Mouse (Mus musculus) brown adipose tissue, adult 24 weeks (tissue): ENCODE data around the gene Nacc1. TPM values are rescaled to one million over a fixed set of nuclear protein-coding genes. Genes with fewer than 3 reads are reported as not detected.
A peak's percentile ranks its signal among the peaks of the same experiment; 100 is the strongest.

Source experiments
- H3K27ac ChIP-seq: fragments of 200-500 bp; replicated peaks from 2 replicates; pipeline ENCODE4 v1.5.1; 2012; ENCODE audit warnings: low read depth, mild to moderate bottlenecking, low read length
- H3K4me1 ChIP-seq: fragments of 200-500 bp; 2 replicates; pipeline ENCODE4 v1.6.1; 2012; ENCODE audit warnings: low read length, mixed read lengths; ENCODE audit not compliant: control insufficient read depth, insufficient read depth, insufficient read length
- H3K4me3 ChIP-seq: fragments of 200-500 bp; 2 replicates; pipeline ENCODE4 v1.5.1; 2012; ENCODE audit warnings: low read depth, mild to moderate bottlenecking, low read length, moderate library complexity; ENCODE audit not compliant: insufficient read depth
- polyA plus RNA-seq: library from polyadenylated mRNA; stranded (reverse); fragments of >200 nt; gene quantifications from 2 replicates; pipeline ENCODE4 v1.2.4, GENCODE M21; 2012; ENCODE audit not compliant: missing spikeins, insufficient read depth, insufficient read length

The Nacc1 gene
- 19.0 and 22.9 TPM in 2 replicates for polyA plus RNA-seq

DNA sequence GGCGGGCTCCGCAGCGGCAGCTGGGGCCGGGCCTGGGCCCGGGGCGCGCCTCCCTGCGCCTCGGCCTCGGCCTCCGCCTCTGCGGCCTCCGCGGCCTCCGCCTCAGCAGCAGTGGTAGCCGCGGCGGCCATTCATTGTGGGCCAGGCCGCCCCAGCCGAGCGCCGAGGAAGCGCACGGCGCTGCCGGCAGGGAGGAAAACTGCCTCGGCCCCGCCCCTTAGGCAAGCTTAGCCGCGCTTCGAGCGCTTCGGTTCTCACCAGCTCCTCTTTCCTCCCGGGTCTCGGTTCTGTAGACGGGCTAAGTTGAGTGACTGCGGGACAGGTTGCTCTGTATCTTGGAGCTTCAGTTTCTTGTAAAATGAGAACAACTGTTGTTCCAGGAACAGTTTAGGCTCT is at the start of gene Nacc1:
Nacc1 (minus strand) TSS at position 158 of the 396 bp plus-strand sequence.
- peak within 1 kb of the TSS; percentile 99 for H3K4me3 ChIP-seq
- H3K27ac ChIP-seq: peak within 1 kb of the TSS; percentile 79
- peaks cover 15% of the 10 kb centered on the region for H3K4me1 ChIP-seq

DNA sequence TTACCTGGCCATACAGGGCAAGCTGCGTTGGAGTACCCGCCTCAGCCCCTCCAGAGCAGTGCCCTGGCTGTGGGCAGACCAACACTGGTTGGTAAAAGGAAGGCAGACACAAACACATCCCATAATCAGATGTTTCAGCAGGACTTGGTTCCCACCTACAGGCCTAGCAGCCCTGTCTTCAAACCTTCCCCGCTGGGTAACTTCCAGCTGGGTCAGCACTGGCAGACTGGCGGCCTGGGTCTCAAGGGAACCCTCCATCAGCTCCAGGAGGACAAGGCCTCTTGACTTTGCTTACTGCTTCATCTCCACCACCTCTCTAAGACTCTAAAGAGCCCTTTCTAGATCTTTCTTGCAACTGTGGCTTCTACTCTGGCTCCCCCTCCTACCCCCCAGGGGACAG is 48.9 kb upstream of the Nacc1 start:
- Histone ChIP-seq H3K4me3 (no peak overlapping the region), H3K27ac (peak overlapping the region; percentile 8; the same call in 1 of the 2 replicates), H3K4me1 (peaks cover 47% of the 10 kb centered on the region)

DNA sequence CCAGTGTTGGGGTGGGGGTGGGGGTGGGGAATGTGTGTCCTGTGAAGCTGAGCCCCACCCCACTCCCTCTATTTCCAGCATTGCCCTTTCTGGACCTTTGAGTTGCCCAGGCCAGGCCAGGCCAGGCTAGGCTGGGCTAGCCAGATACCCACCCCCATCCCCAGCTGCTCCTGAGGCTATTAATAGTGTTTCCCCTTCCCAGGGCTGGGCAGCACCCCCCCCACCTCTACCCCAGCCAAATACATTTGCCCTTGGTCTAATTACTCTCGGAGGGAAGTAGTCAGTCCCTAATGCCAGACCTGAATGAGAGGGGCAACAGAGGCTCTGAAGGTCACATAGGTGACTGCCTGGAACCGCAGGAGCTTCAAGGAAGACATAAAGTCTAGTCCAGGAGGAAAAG is 47.9 kb upstream of the Nacc1 start:
- Histone ChIP-seq H3K4me1 (peaks cover 50% of the 10 kb centered on the region), H3K4me3 (no peak overlapping the region), H3K27ac (peak overlapping the region; percentile 4; the same call in 1 of the 2 replicates)

DNA sequence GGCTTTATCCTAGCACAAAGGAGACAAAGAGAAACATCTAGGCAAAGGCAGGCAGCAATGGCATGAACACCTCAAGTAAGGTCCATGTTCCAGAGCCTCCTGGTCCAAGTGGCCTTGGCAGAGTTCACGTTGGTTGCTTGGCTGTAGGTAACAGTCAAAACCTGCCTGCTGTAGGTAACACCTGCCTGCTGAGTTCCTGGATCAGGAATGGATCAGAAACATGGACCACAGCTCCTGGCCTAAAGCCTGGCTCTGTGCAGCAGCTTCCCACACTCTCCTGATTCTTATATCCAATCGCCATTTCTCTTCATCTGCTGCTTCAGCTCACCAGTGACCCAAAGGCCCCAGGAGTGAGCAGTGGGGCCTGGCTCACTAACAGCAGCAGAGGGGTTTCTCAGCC is 47.0 kb upstream of the Nacc1 start:
- H3K4me3 ChIP-seq: no peak overlapping the region
- peaks cover 57% of the 10 kb centered on the region for H3K4me1 ChIP-seq
- H3K27ac ChIP-seq: no peak overlapping the region

DNA sequence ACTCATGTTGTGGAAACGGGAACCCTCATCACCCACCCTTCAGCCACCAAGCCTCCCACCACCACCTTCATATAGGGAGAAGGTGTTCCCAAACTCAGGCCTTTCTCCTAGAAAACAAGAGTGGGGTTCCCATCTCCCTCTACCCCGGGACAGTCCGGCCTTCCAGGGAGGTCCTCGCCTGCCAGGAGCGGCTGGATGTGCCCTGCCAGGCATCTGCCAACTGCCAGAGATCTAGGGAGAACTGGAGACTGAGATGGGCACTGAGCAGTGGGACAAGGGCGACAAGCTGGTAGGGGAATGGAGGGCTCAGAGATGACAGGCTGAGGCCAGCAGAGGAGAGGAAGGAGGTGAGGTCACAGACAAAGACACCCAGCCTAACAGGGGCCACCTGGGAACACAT is 46.3 kb upstream of the Nacc1 start:
- H3K27ac ChIP-seq: no peak overlapping the region
- H3K4me1 ChIP-seq: peaks cover 59% of the 10 kb centered on the region

DNA sequence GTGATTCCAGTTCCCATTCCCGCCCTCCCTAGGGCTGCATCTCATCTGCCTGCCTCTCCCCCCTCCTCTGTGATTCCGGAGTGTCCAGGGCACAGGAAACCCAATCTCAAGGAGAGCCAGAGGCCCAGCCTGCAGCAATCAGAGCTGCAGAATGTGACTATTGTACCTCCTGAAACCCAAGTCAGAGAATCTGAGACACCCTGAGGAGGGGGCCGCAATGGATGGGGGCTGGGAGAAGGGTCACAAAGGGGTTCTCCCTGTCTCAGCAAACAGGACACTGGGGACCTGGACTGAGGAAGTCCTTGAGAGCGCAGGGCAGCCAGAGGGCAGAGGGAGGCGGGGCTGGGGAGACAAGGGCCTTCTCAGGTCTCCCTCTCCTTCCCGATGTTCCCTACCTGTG is 45.3 kb upstream of the Nacc1 start:
- H3K4me3 ChIP-seq: no peak overlapping the region
- no peak overlapping the region for H3K27ac ChIP-seq
- peaks cover 59% of the 10 kb centered on the region for H3K4me1 ChIP-seq

More for the DNA sequence above, 46.3 kb upstream of the Nacc1 start:
- no peak overlapping the region for H3K4me3 ChIP-seq

DNA sequence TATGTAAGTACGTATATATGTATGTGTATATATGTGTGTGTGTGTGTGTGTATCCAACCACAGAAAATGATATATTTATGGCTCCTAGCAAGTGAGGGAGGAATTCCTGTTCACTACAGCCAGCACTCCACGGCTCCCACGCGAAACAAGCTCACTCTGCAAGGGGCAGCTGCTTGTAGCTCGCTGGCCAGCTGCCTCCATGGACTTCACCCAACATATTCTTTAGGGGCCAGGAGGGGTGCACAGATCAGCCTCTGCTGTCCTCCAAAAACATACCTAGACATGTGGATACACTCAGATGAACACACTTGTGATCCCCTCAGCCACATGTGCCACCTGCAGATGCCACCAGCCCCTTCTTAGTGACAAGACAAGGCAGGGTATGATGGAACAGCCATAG is 44.9 kb upstream of the Nacc1 start:
- Histone ChIP-seq H3K27ac (peak overlapping the region; percentile 6; the same call in 1 of the 2 replicates), H3K4me1 (peaks cover 56% of the 10 kb centered on the region)

DNA sequence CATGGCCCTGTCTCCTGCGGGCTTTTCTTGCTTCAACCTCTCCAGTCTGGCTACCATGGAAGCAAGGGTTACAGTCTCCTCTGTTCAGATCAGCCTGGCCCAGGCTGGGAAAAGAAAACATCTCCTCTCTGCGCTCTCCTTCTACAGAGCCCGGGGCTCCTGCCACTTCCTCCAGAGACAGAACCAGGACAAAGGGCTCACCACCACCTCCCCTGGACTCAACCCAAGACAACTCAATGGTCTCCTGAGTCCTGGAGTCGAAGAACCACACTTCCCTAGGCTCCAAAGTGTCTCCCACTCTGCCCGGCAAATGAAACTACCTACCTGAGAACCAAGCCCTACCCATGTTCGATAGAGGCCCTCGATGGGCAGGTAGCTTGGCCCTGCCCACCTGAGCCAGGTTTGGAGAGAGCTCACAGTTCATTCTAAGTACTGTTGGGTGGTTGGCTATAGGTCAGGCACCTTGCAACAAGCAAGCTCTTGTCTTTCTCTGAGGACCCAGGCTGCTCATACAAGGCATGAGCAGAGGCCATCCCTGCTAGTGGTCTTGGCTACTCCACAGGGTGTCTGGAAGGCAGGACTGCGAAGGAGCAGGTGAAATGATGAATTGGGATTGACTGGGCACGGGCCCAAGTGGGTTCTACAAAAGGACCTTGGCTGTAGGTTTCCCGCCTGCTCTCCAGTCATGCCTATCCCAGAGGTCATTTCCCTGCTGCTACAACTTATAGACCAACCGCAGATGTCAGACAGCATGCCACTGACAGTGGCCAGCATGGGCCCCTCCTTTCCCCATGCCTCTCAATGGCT is 43.9 kb upstream of the Nacc1 start:
- peak overlapping the region; percentile 46 for H3K27ac ChIP-seq
- H3K4me1 ChIP-seq: peaks cover 55% of the 10 kb centered on the region
- no peak overlapping the region for H3K4me3 ChIP-seq

More for the DNA sequence above, 44.9 kb upstream of the Nacc1 start:
- no peak overlapping the region for H3K4me3 ChIP-seq

DNA sequence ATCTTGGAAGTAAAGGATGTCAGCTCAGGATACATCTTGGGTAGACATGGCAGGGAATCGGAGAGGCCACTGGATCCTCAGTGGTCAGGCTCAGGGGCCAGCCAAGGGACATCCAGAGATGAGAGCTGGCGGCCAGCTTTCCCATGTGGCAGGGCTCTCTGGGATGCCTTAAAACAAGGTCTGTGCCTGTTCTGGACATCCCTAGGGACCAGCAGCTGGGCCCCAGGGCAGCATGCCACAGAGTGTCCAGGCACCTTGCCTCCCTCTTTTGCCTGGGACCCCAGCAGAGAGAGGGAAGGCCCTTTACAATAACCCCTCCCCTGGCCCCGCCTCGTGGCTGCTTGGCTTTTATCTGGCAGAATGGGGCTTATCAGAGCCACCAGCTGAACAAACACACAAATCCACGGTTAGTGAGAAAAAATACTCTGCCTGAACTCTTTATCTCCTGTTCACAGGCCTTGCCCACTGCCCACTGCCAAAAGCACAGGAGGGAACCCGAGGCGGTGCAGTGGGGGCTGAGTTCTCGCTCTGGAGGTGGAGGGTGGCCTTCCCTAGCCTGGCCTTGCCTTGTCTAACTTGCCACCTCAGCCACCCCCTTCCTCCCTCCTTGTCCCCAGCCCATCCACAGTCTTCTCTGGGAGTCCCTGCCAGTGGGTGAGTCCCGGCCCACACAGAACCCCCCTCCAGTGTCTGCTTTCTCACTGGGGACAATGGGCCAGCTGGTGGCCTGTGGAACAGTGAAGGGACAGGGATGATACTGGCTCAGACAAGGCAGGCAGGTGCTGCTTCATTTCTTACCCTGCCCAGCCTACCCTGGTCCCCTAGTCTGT is 43.1 kb upstream of the Nacc1 start:
- H3K4me3 ChIP-seq: no peak overlapping the region
- peaks cover 48% of the 10 kb centered on the region for H3K4me1 ChIP-seq
- peak overlapping the region; percentile 56 for H3K27ac ChIP-seq

DNA sequence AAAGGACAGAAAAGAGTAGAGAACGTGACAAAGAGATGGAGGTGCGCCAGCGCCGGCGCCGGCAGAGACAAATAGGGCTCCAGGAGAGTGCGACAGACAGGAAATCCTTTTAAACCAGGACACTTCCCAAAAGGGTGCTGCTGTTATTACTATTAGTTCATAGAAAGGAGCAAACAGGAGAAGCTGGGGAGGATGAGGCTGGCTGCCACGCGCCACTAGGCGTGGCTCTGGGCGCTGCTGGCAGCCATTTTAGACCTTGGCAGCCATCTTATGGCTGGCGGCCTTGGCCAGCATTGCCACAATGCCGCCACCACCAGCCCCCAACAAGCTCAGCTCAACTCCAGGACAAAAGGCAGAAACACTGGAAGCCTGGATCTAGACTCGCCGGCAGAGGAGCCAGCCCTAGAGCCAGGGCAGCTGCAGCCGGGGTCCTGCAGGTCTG is 42.3 kb upstream of the Nacc1 start:
- Histone ChIP-seq H3K4me1 (peaks cover 56% of the 10 kb centered on the region), H3K27ac (peak overlapping the region; percentile 56), H3K4me3 (no peak overlapping the region)

DNA sequence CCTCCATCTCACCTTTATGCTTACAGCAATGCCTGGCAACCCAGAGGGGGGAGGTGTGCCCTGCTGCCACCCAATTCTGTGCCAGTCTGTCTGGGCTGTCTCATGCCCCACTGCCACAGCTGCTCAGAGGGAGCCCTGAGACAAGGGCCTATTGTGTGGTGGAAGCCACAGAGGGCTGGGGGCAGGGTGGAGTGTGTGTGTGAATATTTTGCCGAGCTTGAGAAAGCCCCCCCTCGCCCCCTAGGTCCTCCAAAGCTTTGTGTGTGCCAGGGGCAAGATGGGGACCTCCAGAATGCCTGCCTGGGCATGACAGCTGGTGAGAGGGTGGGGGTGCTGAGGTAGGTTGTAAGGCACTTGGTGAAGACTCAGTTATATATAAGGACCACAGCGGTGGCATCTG is 40.8 kb upstream of the Nacc1 start:
- Histone ChIP-seq H3K4me1 (peaks cover 62% of the 10 kb centered on the region), H3K27ac (no peak overlapping the region), H3K4me3 (no peak overlapping the region)

DNA sequence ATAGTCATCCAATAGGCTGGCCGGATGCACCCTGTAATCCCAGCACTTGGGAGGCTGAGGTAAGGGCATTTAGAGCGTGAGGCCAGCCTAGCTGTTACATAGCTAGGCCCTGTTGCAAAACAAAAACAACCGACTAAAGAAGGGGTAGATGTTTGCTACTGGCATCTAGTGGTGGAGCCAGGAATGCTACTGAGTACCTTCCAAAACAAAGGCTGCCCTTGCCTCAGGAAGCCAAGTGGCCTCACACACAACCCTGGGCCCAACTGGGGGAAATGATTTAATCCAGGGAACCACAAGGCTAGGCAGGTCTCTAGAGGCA is 38.2 kb upstream of the Nacc1 start:
- Histone ChIP-seq H3K27ac (peak overlapping the region; percentile 56), H3K4me3 (no peak overlapping the region), H3K4me1 (peaks cover 50% of the 10 kb centered on the region)

DNA sequence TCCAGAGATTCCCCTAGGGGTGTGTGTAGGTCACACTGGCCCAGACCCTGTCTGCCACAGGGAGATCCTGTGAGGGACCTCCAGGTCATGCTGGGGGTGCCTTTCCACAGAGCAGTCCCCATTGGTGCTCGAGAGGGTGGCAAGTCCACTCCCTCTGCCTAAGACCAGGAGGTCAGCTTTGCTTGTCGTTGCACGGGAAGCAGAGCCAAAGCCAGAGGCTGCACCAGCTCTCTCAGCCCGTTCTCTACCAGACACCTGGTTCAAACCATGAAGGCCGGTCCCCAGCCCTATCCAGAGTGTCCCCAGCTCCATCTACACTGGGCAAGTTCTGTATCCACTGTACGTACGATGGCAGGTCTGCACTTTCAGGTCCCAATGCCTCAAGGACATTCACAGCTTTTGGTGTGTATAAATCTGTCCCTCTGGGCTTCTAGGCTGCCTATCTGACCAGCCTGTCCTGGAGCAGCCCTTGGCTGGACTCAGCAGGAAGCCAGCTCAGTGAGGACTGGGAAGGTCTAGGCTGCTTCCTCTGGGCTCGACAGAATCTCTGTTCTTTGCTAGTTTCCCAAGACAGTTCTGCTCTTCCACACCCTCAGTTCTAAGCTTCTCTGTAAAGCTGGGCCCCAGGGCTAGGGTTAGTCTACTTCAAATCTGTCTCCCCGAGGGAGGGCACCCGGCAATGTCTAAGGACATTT is 37.7 kb upstream of the Nacc1 start:
- no peak overlapping the region for H3K4me3 ChIP-seq
- peak overlapping the region; percentile 56 for H3K27ac ChIP-seq
- peaks cover 45% of the 10 kb centered on the region for H3K4me1 ChIP-seq

DNA sequence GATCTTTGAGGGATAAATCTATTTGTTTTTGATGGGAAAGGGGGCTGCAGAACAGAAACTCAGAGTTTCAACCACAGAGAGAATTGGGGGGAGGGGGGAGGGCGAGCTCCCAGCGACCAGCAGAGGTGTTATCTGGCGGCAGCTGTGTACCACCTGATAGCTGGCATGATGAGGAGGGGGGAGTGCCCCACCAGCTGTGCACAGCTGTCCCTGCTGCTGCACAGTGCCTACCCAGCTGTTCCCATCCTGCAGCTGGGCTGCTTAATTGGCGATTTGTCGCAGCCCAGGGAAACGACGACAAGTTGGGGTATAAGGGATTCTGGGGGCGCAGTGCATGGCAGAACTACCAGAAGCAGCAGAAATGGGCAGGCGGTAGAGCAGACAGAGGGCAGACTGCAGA is 37.0 kb upstream of the Nacc1 start:
- Histone ChIP-seq H3K27ac (0 out of 2 replicates have a peak overlapping the region, but pooled peaks have one; percentile 56), H3K4me3 (no peak overlapping the region), H3K4me1 (peaks cover 38% of the 10 kb centered on the region)

DNA sequence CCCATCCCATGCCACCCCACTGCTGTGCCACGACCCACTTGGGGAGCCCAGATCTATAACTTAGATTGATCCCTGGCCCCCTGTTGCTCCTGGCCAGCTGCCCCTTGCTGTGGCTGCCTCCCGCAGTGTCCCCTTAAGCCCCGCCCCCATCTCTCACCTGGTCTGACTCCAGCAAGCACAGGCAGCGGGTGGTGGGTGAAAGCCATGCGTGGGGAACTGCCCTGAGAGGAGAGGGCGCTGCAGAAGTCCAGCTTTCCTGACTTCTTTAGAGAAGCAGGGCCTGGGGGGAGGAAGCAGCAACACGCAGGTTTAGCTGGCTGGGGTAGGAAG is 35.9 kb upstream of the Nacc1 start:
- peak overlapping the region; percentile 56; the same call in 1 of the 2 replicates for H3K27ac ChIP-seq
- peaks cover 36% of the 10 kb centered on the region for H3K4me1 ChIP-seq
- no peak overlapping the region for H3K4me3 ChIP-seq
